Mouse (Mus musculus): ENCODE measurements at regions not wholly inside any gene's neighbourhood (a gene's known extent, or its start where the extent isn't known, plus 50 kb on each side); places are given as distances from the start of the nearest gene placed in this dataset.

- DNase-seq (ENCODE audit: low spot score), result no peak
- no peak overlapping the region for H3K9ac ChIP-seq (ENCODE audit: low read length)
- H3K36me3 ChIP-seq (ENCODE audit: control insufficient read depth, insufficient read depth, low read length), result no peaks in the 10 kb centered on the region
- H3K4me1 ChIP-seq (ENCODE audit: control insufficient read depth, insufficient read depth, low read length), result no peaks in the 10 kb centered on the region
- no peaks in the 10 kb centered on the region for H3K9me3 ChIP-seq (ENCODE audit: control insufficient read depth, low read length)
- H3K27ac ChIP-seq (replicated peaks; ENCODE audit: low read depth, low read length), result no peak overlapping the region
- 68% methylated on average over 10 of the region's 10 CpGs for WGBS
- H3K4me3 ChIP-seq (ENCODE audit: low read depth, low read length), result no peak overlapping the region
- no peak overlapping the region for H3K4me2 ChIP-seq (ENCODE audit: low read depth, severe bottlenecking)
- no peaks in the 10 kb centered on the region for H3K27me3 ChIP-seq (ENCODE audit: control insufficient read depth, insufficient read depth, low read length)
- ATAC-seq (ENCODE audit: insufficient number of reproducible peaks, low FRiP score, low TSS enrichment, low read depth), result no peak
These were observed 93.0 kb upstream of the Mki67 start for GRCm38 (mm10) chr7:135809167-135809566.

- H3K27me3 ChIP-seq (ENCODE audit: control insufficient read depth, insufficient read depth, low read length), result no peaks in the 10 kb centered on the region
- WGBS, result 61% methylated on average over 12 of the region's 12 CpGs
- no peak overlapping the region for H3K4me2 ChIP-seq (ENCODE audit: low read depth, severe bottlenecking)
- H3K36me3 ChIP-seq (ENCODE audit: control insufficient read depth, insufficient read depth, low read length), result no peaks in the 10 kb centered on the region
- no peak overlapping the region for H3K4me3 ChIP-seq (ENCODE audit: low read depth, low read length)
- no peaks in the 10 kb centered on the region for H3K4me1 ChIP-seq (ENCODE audit: control insufficient read depth, insufficient read depth, low read length)
- no peak overlapping the region for H3K27ac ChIP-seq (replicated peaks; ENCODE audit: low read depth, low read length)
- DNase-seq (ENCODE audit: low spot score), result no peak
- H3K9ac ChIP-seq (ENCODE audit: low read length), result no peak overlapping the region
- H3K9me3 ChIP-seq (ENCODE audit: control insufficient read depth, low read length), result no peaks in the 10 kb centered on the region
- ATAC-seq (ENCODE audit: insufficient number of reproducible peaks, low FRiP score, low TSS enrichment, low read depth), result no peak
These were observed 93.7 kb upstream of the Mki67 start for GRCm38 (mm10) chr7:135809751-135810379.

GRCm38 (mm10) chr7:135810971-135811370 lies 94.8 kb upstream of the Mki67 start:
- ATAC-seq (ENCODE audit: insufficient number of reproducible peaks, low FRiP score, low TSS enrichment, low read depth), result no peak
- H3K4me3 ChIP-seq (ENCODE audit: low read depth, low read length), result no peak overlapping the region
- WGBS, result 91% methylated on average over 9 of the region's 9 CpGs
- no peak for DNase-seq (ENCODE audit: low spot score)
- H3K4me1 ChIP-seq (ENCODE audit: control insufficient read depth, insufficient read depth, low read length), result no peaks in the 10 kb centered on the region
- H3K9me3 ChIP-seq (ENCODE audit: control insufficient read depth, low read length), result no peaks in the 10 kb centered on the region
- no peaks in the 10 kb centered on the region for H3K27me3 ChIP-seq (ENCODE audit: control insufficient read depth, insufficient read depth, low read length)
- H3K9ac ChIP-seq (ENCODE audit: low read length), result no peak overlapping the region
- H3K4me2 ChIP-seq (ENCODE audit: low read depth, severe bottlenecking), result no peak overlapping the region
- no peaks in the 10 kb centered on the region for H3K36me3 ChIP-seq (ENCODE audit: control insufficient read depth, insufficient read depth, low read length)
- H3K27ac ChIP-seq (replicated peaks; ENCODE audit: low read depth, low read length), result no peak overlapping the region

GRCm38 (mm10) chr7:135813616-135814015 lies 97.5 kb upstream of the Mki67 start:
- H3K4me3 ChIP-seq (ENCODE audit: low read depth, low read length), result no peak overlapping the region
- H3K4me1 ChIP-seq (ENCODE audit: control insufficient read depth, insufficient read depth, low read length), result no peaks in the 10 kb centered on the region
- H3K36me3 ChIP-seq (ENCODE audit: control insufficient read depth, insufficient read depth, low read length), result no peaks in the 10 kb centered on the region
- no peaks in the 10 kb centered on the region for H3K9me3 ChIP-seq (ENCODE audit: control insufficient read depth, low read length)
- H3K27me3 ChIP-seq (ENCODE audit: control insufficient read depth, insufficient read depth, low read length), result no peaks in the 10 kb centered on the region
- no peak for DNase-seq (ENCODE audit: low spot score)
- no peak overlapping the region for H3K27ac ChIP-seq (replicated peaks; ENCODE audit: low read depth, low read length)
- no peak for ATAC-seq (ENCODE audit: insufficient number of reproducible peaks, low FRiP score, low TSS enrichment, low read depth)
- WGBS, result 91% methylated on average over 3 of the region's 3 CpGs
- no peak overlapping the region for H3K9ac ChIP-seq (ENCODE audit: low read length)
- no peak overlapping the region for H3K4me2 ChIP-seq (ENCODE audit: low read depth, severe bottlenecking)

- DNase-seq (ENCODE audit: low spot score) (no peak), ATAC-seq (ENCODE audit: insufficient number of reproducible peaks, low FRiP score, low TSS enrichment, low read depth) (no peak)
- no peak overlapping the region for H3K9ac ChIP-seq (ENCODE audit: low read length)
- H3K27ac ChIP-seq (replicated peaks; ENCODE audit: low read depth, low read length), result no peak overlapping the region
- no peaks in the 10 kb centered on the region for H3K9me3 ChIP-seq (ENCODE audit: control insufficient read depth, low read length)
- H3K4me1 ChIP-seq (ENCODE audit: control insufficient read depth, insufficient read depth, low read length), result no peaks in the 10 kb centered on the region
- H3K27me3 ChIP-seq (ENCODE audit: control insufficient read depth, insufficient read depth, low read length), result no peaks in the 10 kb centered on the region
- WGBS, result 92% methylated on average over 3 of the region's 3 CpGs
- H3K4me2 ChIP-seq (ENCODE audit: low read depth, severe bottlenecking), result no peak overlapping the region
- no peak overlapping the region for H3K4me3 ChIP-seq (ENCODE audit: low read depth, low read length)
- H3K36me3 ChIP-seq (ENCODE audit: control insufficient read depth, insufficient read depth, low read length), result no peaks in the 10 kb centered on the region
These were observed 100.0 kb upstream of the Mki67 start for GRCm38 (mm10) chr7:135816191-135816590.

- Histone ChIP-seq H3K36me3 (ENCODE audit: control insufficient read depth, insufficient read depth, low read length) (no peaks in the 10 kb centered on the region), H3K27ac (replicated peaks; ENCODE audit: low read depth, low read length) (no peak overlapping the region)
- WGBS, result 57% methylated on average over 3 of the region's 3 CpGs
These were observed 101.7 kb upstream of the Mki67 start for GRCm38 (mm10) chr7:135817868-135818267.

GRCm38 (mm10) chr7:135818298-135818697 lies 102.1 kb upstream of the Mki67 start:
- Histone ChIP-seq H3K4me3 (ENCODE audit: low read depth, low read length) (no peak overlapping the region), H3K9me3 (ENCODE audit: control insufficient read depth, low read length) (no peaks in the 10 kb centered on the region), H3K4me1 (ENCODE audit: control insufficient read depth, insufficient read depth, low read length) (no peaks in the 10 kb centered on the region), H3K9ac (ENCODE audit: low read length) (no peak overlapping the region), H3K27ac (replicated peaks; ENCODE audit: low read depth, low read length) (no peak overlapping the region), H3K36me3 (ENCODE audit: control insufficient read depth, insufficient read depth, low read length) (no peaks in the 10 kb centered on the region), H3K27me3 (ENCODE audit: control insufficient read depth, insufficient read depth, low read length) (no peaks in the 10 kb centered on the region), H3K4me2 (ENCODE audit: low read depth, severe bottlenecking) (no peak overlapping the region)
- 78% methylated on average over 3 of the region's 3 CpGs for WGBS
- ATAC-seq (ENCODE audit: insufficient number of reproducible peaks, low FRiP score, low TSS enrichment, low read depth) (no peak), DNase-seq (ENCODE audit: low spot score) (no peak)

More at GRCm38 (mm10) chr7:135817868-135818267, 101.7 kb upstream of the Mki67 start:
- Histone ChIP-seq H3K4me2 (ENCODE audit: low read depth, severe bottlenecking) (no peak overlapping the region), H3K4me3 (ENCODE audit: low read depth, low read length) (no peak overlapping the region), H3K27me3 (ENCODE audit: control insufficient read depth, insufficient read depth, low read length) (no peaks in the 10 kb centered on the region), H3K9ac (ENCODE audit: low read length) (no peak overlapping the region), H3K9me3 (ENCODE audit: control insufficient read depth, low read length) (no peaks in the 10 kb centered on the region), H3K4me1 (ENCODE audit: control insufficient read depth, insufficient read depth, low read length) (no peaks in the 10 kb centered on the region)
- DNase-seq (ENCODE audit: low spot score) (no peak), ATAC-seq (ENCODE audit: insufficient number of reproducible peaks, low FRiP score, low TSS enrichment, low read depth) (no peak)

- no peaks in the 10 kb centered on the region for H3K36me3 ChIP-seq (ENCODE audit: control insufficient read depth, insufficient read depth, low read length)
- DNase-seq (ENCODE audit: low spot score) (no peak), ATAC-seq (ENCODE audit: insufficient number of reproducible peaks, low FRiP score, low TSS enrichment, low read depth) (no peak)
- no peaks in the 10 kb centered on the region for H3K27me3 ChIP-seq (ENCODE audit: control insufficient read depth, insufficient read depth, low read length)
- 50% methylated on average over 6 of the region's 6 CpGs for WGBS
- no peak overlapping the region for H3K4me2 ChIP-seq (ENCODE audit: low read depth, severe bottlenecking)
- H3K27ac ChIP-seq (replicated peaks; ENCODE audit: low read depth, low read length), result no peak overlapping the region
- no peak overlapping the region for H3K4me3 ChIP-seq (ENCODE audit: low read depth, low read length)
- no peaks in the 10 kb centered on the region for H3K4me1 ChIP-seq (ENCODE audit: control insufficient read depth, insufficient read depth, low read length)
- H3K9me3 ChIP-seq (ENCODE audit: control insufficient read depth, low read length), result no peaks in the 10 kb centered on the region
- H3K9ac ChIP-seq (ENCODE audit: low read length), result no peak overlapping the region
These were observed 108.0 kb upstream of the Mki67 start for GRCm38 (mm10) chr7:135823884-135824750.

Measured in limb, embryonic 11.5 days (tissue).